Mouse (Mus musculus) kidney, adult 2 months (tissue): ENCODE measurements around the gene Dgkg. TPM values are rescaled to one million over a fixed set of nuclear protein-coding genes. Genes with fewer than 3 reads are reported as not detected.
A peak's percentile ranks its signal among the peaks of the same experiment; 100 is the strongest.

Source experiments
- DNase-seq: peaks from one replicate; pipeline ENCODE4 v3.0.0; 2021
- H3K27ac ChIP-seq: fragments of 200-500 bp; 2 replicates; pipeline ENCODE4 v1.5.1; 2012; ENCODE audit warnings: low read depth, low read length, control low read depth, inconsistent platforms; ENCODE audit not compliant: insufficient read depth
- H3K27me3 ChIP-seq: fragments of 200-500 bp; replicated peaks from 2 replicates; pipeline ENCODE4 v1.6.1; 2012; ENCODE audit warnings: mild to moderate bottlenecking, moderate library complexity, low read length, inconsistent platforms; ENCODE audit not compliant: control insufficient read depth, insufficient read depth
- H3K36me3 ChIP-seq: fragments of 200-500 bp; 2 replicates; pipeline ENCODE4 v1.6.1; 2012; ENCODE audit warnings: mild to moderate bottlenecking, moderate library complexity, low read length, inconsistent platforms; ENCODE audit not compliant: control insufficient read depth, insufficient read depth
- H3K4me1 ChIP-seq: fragments of 200-500 bp; 2 replicates; pipeline ENCODE4 v1.6.1; 2011; ENCODE audit warnings: low read length; ENCODE audit not compliant: control insufficient read depth, insufficient read depth
- H3K4me3 ChIP-seq: fragments of 200-500 bp; 2 replicates; pipeline ENCODE4 v1.5.1; 2011; ENCODE audit warnings: mild to moderate bottlenecking, low read depth, low read length, control low read depth; ENCODE audit not compliant: insufficient read depth
- CTCF ChIP-seq: fragments of 200-500 bp; conservative IDR thresholded peaks from 2 replicates; pipeline ENCODE4 v1.5.1; 2011; ENCODE audit warnings: low read depth, mild to moderate bottlenecking, control low read depth, low read length, moderate library complexity, mixed read lengths; ENCODE audit not compliant: insufficient read depth, insufficient read length
- POLR2A ChIP-seq: fragments of 200-500 bp; IDR thresholded peaks from one replicate; pipeline ENCODE4 v1.6.1; 2011; ENCODE audit warnings: low read depth, low read length, control low read depth
- WGBS: fragments of 180-500 bp; shearing (Covaris S2); methylation state at CpG from one replicate; pipeline ENCODE4 v1.1.7; 2018; 5-methylcytosine and 5-hydroxymethylcytosine counted together
- polyA plus RNA-seq: library from polyadenylated mRNA; depleted of rRNA; stranded (reverse); fragments of >200 nt; gene quantifications from 2 replicates; pipeline ENCODE4 v1.2.3, GENCODE M21; 2012

The Dgkg gene
- polyA plus RNA-seq, 1 experiment = 1.2 TPM

GRCm38 (mm10) chr16:22460960-22461359 lies 196.1 kb downstream of the Dgkg start:
- no peak for TF ChIP-seq POLR2A
- TF ChIP-seq CTCF = no peak
- Histone ChIP-seq H3K4me1 (no peaks in the 10 kb centered on the region), H3K4me3 (no peak overlapping the region), H3K27me3 (no peaks in the 10 kb centered on the region), H3K36me3 (no peaks in the 10 kb centered on the region), H3K27ac (no peak overlapping the region)
- no peak for DNase-seq
- 67% methylated on average over 1 of the region's 1 CpGs for WGBS

GRCm38 (mm10) chr16:22452082-22452481 lies 204.9 kb downstream of the Dgkg start:
- TF ChIP-seq POLR2A (no peak), CTCF (no peak)
- no peaks in the 10 kb centered on the region for H3K27me3 ChIP-seq
- DNase-seq = no peak
- WGBS = 92% methylated on average over 9 of the region's 9 CpGs
- H3K36me3 ChIP-seq = no peaks in the 10 kb centered on the region
- no peaks in the 10 kb centered on the region for H3K4me1 ChIP-seq
- H3K4me3 ChIP-seq = no peak overlapping the region
- H3K27ac ChIP-seq = no peak overlapping the region

- Histone ChIP-seq H3K36me3 (no peaks in the 10 kb centered on the region), H3K4me3 (no peak overlapping the region), H3K4me1 (no peaks in the 10 kb centered on the region), H3K27ac (no peak overlapping the region), H3K27me3 (no peaks in the 10 kb centered on the region)
- WGBS = 78% methylated on average over 6 of the region's 6 CpGs
- no peak for DNase-seq
- TF ChIP-seq CTCF = no peak
Observed at GRCm38 (mm10) chr16:22448093-22448492, 208.9 kb downstream of the Dgkg start.

- no peak for TF ChIP-seq CTCF
- TF ChIP-seq POLR2A = no peak
- no peak for DNase-seq
- Histone ChIP-seq H3K4me1 (peaks cover 7% of the 10 kb centered on the region; the same call in 1 of the 2 replicates), H3K27ac (no peak overlapping the region), H3K27me3 (no peaks in the 10 kb centered on the region), H3K4me3 (no peak overlapping the region), H3K36me3 (no peaks in the 10 kb centered on the region)
- WGBS = 56% methylated on average over 6 of the region's 6 CpGs
Observed at GRCm38 (mm10) chr16:22444786-22445185, 212.2 kb downstream of the Dgkg start.

GRCm38 (mm10) chr16:22442202-22442601 lies 214.8 kb downstream of the Dgkg start:
- Histone ChIP-seq H3K4me1 (peaks cover 7% of the 10 kb centered on the region; the same call in 1 of the 2 replicates), H3K27me3 (no peaks in the 10 kb centered on the region), H3K4me3 (no peak overlapping the region), H3K36me3 (no peaks in the 10 kb centered on the region), H3K27ac (no peak overlapping the region)
- whole genome bisulfite sequencing = 91% methylated on average over 7 of the region's 7 CpGs
- TF ChIP-seq CTCF = no peak
- TF ChIP-seq POLR2A = no peak
- DNase-seq = no peak

GRCm38 (mm10) chr16:22441317-22441716 lies 215.7 kb downstream of the Dgkg start:
- TF ChIP-seq CTCF (no peak), POLR2A (no peak)
- peak; percentile 32 for DNase-seq
- Histone ChIP-seq H3K36me3 (no peaks in the 10 kb centered on the region), H3K4me1 (peaks cover 7% of the 10 kb centered on the region; the same call in 1 of the 2 replicates), H3K27me3 (no peaks in the 10 kb centered on the region), H3K4me3 (no peak overlapping the region), H3K27ac (no peak overlapping the region)
- 73% methylated on average over 4 of the region's 4 CpGs for WGBS

GRCm38 (mm10) chr16:22440269-22440668 lies 216.8 kb downstream of the Dgkg start:
- TF ChIP-seq CTCF (peak; percentile 40), POLR2A (no peak)
- Histone ChIP-seq H3K27me3 (no peaks in the 10 kb centered on the region), H3K36me3 (no peaks in the 10 kb centered on the region), H3K27ac (peak overlapping the region; percentile 63; the same call in 1 of the 2 replicates), H3K4me1 (peaks cover 7% of the 10 kb centered on the region; the same call in 1 of the 2 replicates), H3K4me3 (peak overlapping the region; percentile 61)
- peak; percentile 84 for DNase-seq
- WGBS = under 1% methylated on average over 18 of the region's 18 CpGs
